Comparison of ENCODE assay signal across 16 mouse cellular contexts in the genomic region with DNA sequence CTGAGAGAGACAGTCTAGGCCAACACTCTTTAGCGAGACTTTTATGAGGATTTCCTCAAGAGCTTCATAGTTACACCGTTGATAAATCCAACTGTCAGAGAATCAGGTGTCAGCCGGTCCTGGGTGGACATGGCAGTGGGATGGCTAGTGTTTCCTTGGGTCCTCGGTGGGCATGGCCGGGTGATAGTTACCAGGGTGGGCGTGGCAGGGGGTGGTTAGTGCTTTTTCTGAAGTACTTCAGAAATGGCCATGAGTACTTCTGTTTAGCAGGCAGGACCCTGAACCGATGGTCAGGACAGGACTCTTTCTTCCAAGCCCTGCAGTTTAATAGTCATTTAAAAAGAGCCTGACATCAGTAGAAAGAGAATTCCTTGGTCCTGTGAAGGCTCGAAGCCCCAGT.
"Had no signal": no experiment of that assay in that cellular context is flagged by ENCODE, and none has a peak within 500 bp of the region (broad histone marks: within the 10 kb centered on the region; RNA-seq: fewer than 3 reads in every experiment).

No protein-coding gene starts in this region.

- H3K9me3 ChIP-seq: neural tube, embryonic 13.5 days; neural tube, embryonic 15.5 days; stomach, embryonic 15.5 days had no signal

- H3K36me3 ChIP-seq: neural tube, embryonic 13.5 days; neural tube, embryonic 15.5 days had no signal

- H3K27me3 ChIP-seq: neural tube, embryonic 13.5 days; neural tube, embryonic 15.5 days; stomach, embryonic 15.5 days had no signal

- DNase-seq: retina, postnatal 1 day; right cerebral cortex, adult 18-20 months; right cerebral cortex, postnatal 14 days; right cerebral cortex, postnatal 25 days; right cerebral cortex, postnatal 4 days; spleen, adult 18-20 months; thymus, adult 18-20 months; thymus, adult 2 months; thymus, postnatal 14 days; thymus, postnatal 25 days; thymus, postnatal 36 days; thymus, postnatal 4 days had no signal

- H3K4me1 ChIP-seq: neural tube, embryonic 13.5 days; stomach, embryonic 15.5 days had no signal

- H3K27ac ChIP-seq: neural tube, embryonic 13.5 days; neural tube, embryonic 15.5 days; stomach, embryonic 15.5 days; stomach, postnatal 0 days had no signal

- H3K4me3 ChIP-seq: neural tube, embryonic 13.5 days; neural tube, embryonic 15.5 days; stomach, embryonic 15.5 days had no signal
